Mouse (Mus musculus) testis, adult 2 months (tissue): ENCODE data around the gene Nectin1.

Experiments
- CTCF ChIP-seq: fragments of 200-500 bp; IDR thresholded peaks from 2 replicates; pipeline ENCODE4 v1.5.1; 2012; ENCODE audit warnings: low read depth, mild to moderate bottlenecking, inconsistent platforms, low read length, moderate library complexity; ENCODE audit not compliant: control insufficient read depth, insufficient read depth, insufficient replicate concordance
- POLR2A ChIP-seq: fragments of 200-500 bp; IDR thresholded peaks from 2 replicates; pipeline ENCODE4 v1.6.1; 2012; ENCODE audit warnings: low read depth, mild to moderate bottlenecking, inconsistent platforms, low read length, moderate library complexity; ENCODE audit not compliant: control insufficient read depth

- TF ChIP-seq POLR2A: no peak
- TF ChIP-seq CTCF: no peak
These were observed 17.5 kb downstream of the Nectin1 start for GRCm38 (mm10) chr9:43761181-43761820.
